Mouse (Mus musculus): Measurements from ENCODE around the gene Rfx5.
"Not testable (repeated sequence)": the region's sequence is repeated elsewhere in the genome, so short reads cannot be mapped to it uniquely, and the experiment has no call there.

Rfx5 gene

DNA sequence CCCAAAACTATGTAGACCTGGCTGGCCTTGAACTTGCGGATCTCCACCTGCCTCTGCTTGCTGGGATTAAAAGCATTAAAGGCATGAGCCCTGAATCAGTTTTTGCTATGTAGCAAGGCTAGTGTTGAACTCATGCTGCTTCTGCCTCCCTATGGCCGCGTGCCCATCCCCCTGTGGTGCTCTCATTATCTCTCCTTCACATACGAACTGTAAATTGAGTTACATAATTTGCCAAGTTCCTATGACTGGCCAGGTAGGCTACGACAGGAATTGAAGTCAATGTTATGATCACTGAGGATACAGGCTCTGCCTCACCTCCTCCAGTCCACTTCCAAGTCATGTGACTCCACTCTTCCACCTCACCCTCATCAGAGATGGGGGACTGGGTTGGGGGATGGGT is 17.7 kb upstream of the Rfx5 start:
- DNase-seq (ENCODE audit: low spot score): not testable (repeated sequence)

DNA sequence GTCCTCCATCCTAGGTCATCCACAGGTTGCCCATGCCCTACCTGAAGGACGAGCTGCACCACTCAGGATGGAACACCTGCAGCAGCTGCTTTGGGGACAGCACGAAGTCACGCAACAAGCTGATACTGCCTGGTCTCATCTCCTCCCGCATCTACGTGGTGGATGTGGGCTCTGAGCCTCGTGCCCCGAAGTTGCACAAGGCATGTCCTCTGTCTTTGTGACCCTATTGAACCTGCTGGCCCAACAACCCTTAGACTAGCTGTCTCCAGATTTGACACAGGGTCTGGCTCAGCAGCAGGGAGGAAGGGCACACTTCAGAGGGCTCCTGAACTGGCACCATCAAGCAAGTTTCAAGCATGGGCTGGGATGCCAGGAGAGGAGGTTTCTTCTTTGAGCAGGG is 16.7 kb upstream of the Rfx5 start:
- DNase-seq (ENCODE audit: low spot score): not testable (repeated sequence)

GRCm38 (mm10) chr3:94940033-94940432 is 13.8 kb upstream of the Rfx5 start:
- not testable (repeated sequence) for DNase-seq (ENCODE audit: low spot score)

GRCm38 (mm10) chr3:94942211-94942967 is 11.5 kb upstream of the Rfx5 start:
- DNase-seq (ENCODE audit: low spot score): not testable (repeated sequence)

GRCm38 (mm10) chr3:94943706-94944105 is 10.2 kb upstream of the Rfx5 start:
- not testable (repeated sequence) for DNase-seq (ENCODE audit: low spot score)

- DNase-seq (ENCODE audit: low spot score): no peak
These were observed 5.7 kb upstream of the Rfx5 start for GRCm38 (mm10) chr3:94948066-94948614.

- no peak for DNase-seq (ENCODE audit: low spot score)
These were observed 4.2 kb upstream of the Rfx5 start for GRCm38 (mm10) chr3:94949645-94950044.

DNA sequence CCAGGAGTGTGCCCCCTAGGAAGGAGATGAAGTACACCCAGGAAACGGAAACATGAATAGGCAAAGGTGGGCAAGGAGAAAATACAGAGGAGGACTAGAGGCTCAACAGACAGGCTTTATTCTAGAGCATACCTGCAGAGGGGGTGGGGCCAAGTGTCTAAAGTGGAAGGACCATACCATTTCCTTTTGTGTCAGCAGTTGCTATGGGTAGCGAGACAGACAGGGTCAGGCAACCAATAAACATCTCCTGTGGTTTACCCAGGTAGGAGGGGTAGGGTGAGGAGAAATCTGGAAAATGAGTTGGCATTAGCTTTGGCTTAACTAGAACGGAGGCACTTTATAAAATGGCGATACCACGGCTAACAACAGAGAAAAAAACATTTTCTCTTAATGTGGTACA is 1.1 kb upstream of the Rfx5 start:
- no peak for DNase-seq (ENCODE audit: low spot score)

DNA sequence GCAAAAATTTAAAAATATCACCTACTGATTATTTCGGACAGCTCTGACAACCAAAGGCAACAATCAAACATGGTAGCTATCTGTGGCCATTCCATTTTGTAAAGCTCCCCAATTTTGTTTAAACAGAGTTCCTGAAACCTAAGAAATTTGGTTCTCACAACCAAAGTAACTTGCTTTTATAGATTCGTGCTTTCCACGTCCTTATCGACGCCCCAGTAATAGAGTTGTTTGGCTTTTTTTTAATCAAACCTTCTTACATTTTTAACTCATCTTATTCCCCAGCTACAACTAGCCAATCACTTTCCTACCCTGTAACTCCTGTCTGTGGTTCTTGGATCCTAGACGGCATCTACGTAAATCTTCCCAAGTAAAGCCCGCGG is 501 bp upstream of the Rfx5 start:
- no peak for DNase-seq (ENCODE audit: low spot score)

DNA sequence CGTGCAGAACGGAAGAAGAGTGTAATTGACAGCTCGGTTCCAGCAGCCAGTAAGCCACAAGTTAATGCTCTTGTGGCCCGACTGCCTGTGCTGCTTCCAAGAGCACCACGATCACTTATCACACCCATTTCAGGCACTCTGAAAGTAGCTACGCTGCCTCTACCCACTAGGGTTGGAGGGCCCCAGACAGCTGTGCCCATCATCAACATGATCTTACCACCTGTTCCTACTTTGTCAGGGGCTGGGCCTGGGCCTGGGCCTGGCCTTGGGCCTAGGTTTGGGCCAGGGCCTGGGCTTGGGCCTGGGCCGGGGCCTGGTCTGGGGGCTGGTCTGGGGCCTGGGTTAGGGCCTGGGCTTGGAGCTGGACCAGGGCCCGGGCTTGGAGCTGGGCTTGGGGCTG is 4.4 kb downstream of the Rfx5 start:
- no peak for DNase-seq (ENCODE audit: low spot score)

DNA sequence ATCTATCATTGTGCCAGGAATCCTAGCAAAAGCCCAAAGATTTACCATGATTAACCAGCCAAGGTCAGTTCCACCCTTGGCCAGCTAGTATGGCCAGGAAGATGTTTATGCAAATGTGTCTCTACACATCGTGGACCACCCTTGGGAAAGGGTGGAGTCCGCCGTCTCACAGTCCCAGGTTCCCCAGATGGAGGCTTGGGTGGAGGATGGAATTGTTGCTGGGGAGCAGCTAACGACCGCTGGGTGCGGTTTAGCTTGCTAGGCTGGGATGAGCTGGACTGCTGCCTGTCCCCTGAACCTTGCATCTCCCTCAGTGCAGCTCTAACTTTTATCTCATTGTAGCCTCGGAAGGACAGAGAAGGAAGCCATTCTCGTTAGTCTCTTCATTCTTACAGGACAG is 6.0 kb downstream of the Rfx5 start:
- DNase-seq (ENCODE audit: low spot score): no peak

GRCm38 (mm10) chr3:94960322-94960721 is 6.4 kb downstream of the Rfx5 start:
- DNase-seq (ENCODE audit: low spot score): no peak

- DNase-seq (ENCODE audit: low spot score): no peak
These were observed 11.1 kb downstream of the Rfx5 start for GRCm38 (mm10) chr3:94964989-94965388.

DNA sequence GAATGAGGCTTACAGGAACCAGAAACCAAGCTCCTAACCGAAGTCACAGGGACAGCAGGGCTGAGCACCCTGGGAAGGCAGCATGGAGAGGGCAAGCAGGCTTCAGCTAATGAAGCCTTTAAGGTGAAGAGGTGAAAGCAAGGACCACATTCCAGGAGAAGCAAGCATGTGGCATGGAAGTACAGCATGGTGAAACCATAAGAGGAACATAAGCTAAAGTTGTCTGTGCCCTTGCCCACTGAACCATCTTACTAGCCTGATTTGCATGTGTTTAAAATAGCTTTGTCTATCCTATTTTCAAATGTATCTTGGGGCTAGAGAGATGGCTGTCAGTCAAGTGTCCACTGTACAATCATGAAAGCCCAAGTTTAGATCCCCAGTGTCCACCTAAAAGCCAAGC is 12.0 kb downstream of the Rfx5 start:
- no peak for DNase-seq (ENCODE audit: low spot score)

- no peak for DNase-seq (ENCODE audit: low spot score)
These were observed 18.7 kb downstream of the Rfx5 start for GRCm38 (mm10) chr3:94972552-94972951.

DNA sequence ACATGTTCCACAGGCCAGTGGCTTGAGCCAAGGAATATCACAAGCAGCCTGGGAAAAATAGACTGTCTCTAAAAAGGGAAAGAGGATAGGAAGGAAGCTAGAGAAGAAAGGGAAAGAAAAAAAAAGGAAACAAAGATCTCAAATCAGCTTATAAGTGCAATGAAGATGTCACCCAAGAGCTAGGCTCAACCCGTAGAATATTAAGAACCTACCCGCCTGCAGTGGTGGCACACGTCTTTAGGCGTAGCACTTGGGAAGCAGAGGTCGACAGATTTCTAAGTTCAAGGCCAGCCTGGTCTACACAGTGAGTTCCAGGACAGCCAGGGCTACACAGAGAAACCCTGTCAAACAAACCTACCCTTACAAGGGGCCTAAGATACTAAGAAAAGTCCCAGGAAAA is 19.7 kb downstream of the Rfx5 start:
- no peak for DNase-seq (ENCODE audit: low spot score)

- no peak for DNase-seq (ENCODE audit: low spot score)
These were observed 20.2 kb downstream of the Rfx5 start for GRCm38 (mm10) chr3:94974026-94974527.

DNA sequence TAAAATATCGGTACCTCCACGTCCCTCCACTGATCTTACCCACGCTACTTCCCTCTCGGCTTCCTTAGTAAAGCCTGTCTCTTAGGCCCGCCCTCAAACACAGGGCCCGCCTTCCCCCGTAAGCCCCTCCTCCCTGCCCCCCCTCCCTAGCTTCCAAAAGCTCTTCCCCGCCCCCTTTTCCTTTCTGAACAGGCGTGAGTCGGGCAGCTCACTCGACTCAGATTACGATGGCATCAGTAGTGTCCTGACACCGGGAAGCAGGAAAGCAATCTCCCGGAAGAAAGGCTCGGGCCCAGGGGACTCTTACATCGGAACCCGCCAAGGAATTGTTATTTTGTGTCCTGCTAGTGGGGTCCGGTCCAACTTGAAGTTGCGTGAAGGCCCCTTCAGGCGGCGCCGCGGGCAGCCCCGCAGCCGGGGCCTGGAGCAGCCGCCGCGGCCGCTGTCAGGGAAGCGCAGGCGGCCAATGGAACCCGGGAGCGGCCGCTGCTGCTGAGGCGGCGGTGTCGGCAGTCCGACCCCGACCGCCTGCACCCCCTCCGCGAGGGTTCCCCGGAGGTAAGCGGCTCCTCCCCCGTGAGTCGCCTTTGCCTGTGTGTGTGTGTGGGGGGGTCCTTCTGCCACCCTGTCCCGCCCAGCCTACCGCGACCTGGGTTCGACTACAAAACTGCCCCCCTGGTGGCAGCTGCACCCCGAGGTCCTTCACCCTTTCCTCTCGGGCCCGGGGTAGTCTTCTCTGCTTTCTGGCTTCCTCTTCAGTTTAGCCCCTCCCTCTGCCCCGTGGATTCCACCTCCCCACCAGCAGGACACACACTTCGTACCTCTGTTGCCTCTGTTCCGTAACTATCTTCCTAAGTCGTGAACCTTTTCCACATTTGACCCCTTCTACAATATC is 20.9 kb downstream of the Rfx5 start, which contains the start of gene Pi4kb:
Gene Pi4kb, plus strand, starts transcription at position 204 of the 895 bp plus-strand sequence.
- peak; percentile 88 for DNase-seq (ENCODE audit: low spot score)

DNA sequence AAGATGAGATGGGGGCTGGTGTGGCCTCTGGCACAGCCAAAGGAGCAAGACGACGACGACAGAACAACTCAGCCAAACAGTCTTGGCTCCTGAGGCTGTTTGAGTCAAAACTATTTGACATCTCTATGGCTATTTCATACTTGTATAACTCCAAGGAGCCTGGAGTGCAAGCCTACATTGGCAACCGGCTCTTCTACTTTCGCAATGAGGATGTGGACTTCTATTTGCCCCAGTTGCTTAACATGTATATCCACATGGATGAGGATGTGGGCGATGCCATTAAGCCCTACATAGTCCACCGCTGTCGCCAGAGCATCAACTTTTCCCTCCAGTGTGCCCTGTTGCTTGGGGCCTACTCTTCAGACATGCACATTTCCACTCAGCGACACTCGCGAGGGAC is 30.4 kb downstream of the Rfx5 start:
- no peak for DNase-seq (ENCODE audit: low spot score)

- no peak for DNase-seq (ENCODE audit: low spot score)
These were observed 31.6 kb downstream of the Rfx5 start for GRCm38 (mm10) chr3:94985513-94985912.

DNA sequence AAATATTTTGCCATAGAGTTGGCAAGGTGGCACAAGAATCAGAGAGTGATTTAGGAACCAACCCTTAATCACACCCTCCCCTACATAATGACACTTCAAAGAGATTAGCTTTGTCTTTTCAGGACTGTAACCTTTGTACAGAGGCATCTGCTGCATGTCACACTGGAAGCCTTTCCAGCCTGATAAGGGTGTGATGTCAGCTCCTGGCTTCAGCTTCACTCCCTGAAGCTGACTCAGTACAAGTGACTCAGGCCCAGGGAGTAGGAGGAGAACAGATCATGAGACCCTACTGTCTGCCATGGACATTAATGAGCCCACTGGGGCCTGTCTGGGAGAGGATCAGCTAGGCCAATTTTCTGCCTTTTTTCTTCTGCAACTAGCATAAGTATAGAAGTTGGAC is 33.7 kb downstream of the Rfx5 start:
- peak; percentile 22 for DNase-seq (ENCODE audit: low spot score)

DNA sequence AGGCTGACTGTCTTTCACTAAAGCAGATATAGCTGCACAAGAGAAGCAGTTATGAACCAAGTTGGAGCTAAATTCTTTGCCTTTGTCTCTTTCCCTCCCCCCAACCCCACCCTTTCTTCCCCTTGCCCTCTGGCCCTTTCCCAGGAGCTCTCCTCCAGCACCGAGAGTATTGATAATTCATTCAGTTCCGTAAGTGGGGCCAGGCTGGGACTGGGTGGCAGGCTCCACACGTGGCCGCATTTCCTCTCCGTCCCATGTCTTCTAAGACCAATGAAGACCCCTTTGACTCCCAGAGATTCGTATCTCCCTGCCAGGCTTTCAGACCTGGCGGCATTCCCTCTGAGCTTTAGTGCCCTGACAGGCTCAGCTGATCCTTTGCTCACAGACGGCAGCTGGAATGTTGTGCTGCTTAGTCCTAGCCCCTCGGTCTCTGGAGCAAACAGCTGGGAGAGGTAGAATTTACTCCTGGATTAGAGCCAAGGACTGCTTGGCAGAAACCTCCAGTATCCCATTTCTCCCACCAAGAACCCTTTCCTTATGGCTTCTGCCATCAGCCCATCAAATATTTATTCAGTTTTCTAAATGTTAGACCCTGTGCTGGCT is 35.4 kb downstream of the Rfx5 start:
- no peak for DNase-seq (ENCODE audit: low spot score)

Data from ovary, postnatal 10 days (tissue).